Mouse (Mus musculus) forebrain, embryonic 16.5 days (tissue): ENCODE data around the gene Dnajb9. TPM values are rescaled to one million over a fixed set of nuclear protein-coding genes. Genes with fewer than 3 reads are reported as not detected.

Experiments
- ATAC-seq: fragments of 200-750 bp; cut with Nextera tagmentation; 2 replicates; pipeline ENCODE4 v1.8.0; 2017; ENCODE audit warnings: mild to moderate bottlenecking, moderate library complexity
- H3K27ac ChIP-seq: fragments of 300-500 bp; sonication (generic); 2 replicates; pipeline ENCODE4 v1.5.1; 2014; ENCODE audit warnings: low read length, control low read depth
- H3K27me3 ChIP-seq: fragments of 300-500 bp; sonication (generic); replicated peaks from 2 replicates; pipeline ENCODE4 v1.6.1; 2014; ENCODE audit warnings: low read length; ENCODE audit not compliant: control insufficient read depth, insufficient read depth
- H3K36me3 ChIP-seq: fragments of 300-500 bp; sonication (generic); 2 replicates; pipeline ENCODE4 v1.6.1; 2014; ENCODE audit not compliant: control insufficient read depth, insufficient read depth
- H3K4me1 ChIP-seq: fragments of 300-500 bp; sonication (generic); replicated peaks from 2 replicates; pipeline ENCODE4 v1.6.1; 2014; ENCODE audit warnings: low read length; ENCODE audit not compliant: control insufficient read depth, insufficient read depth
- H3K4me2 ChIP-seq: fragments of 300-500 bp; sonication (generic); 2 replicates; pipeline ENCODE4 v1.6.1; 2014; ENCODE audit warnings: mild to moderate bottlenecking, low read length, control low read depth
- H3K4me3 ChIP-seq: fragments of 300-500 bp; sonication (generic); replicated peaks from 2 replicates; pipeline ENCODE4 v1.5.1; 2014; ENCODE audit warnings: mild to moderate bottlenecking, low read length, control low read depth
- H3K9ac ChIP-seq: fragments of 300-500 bp; sonication (generic); replicated peaks from 2 replicates; pipeline ENCODE4 v1.6.1; 2014; ENCODE audit warnings: low read depth, low read length, control low read depth
- H3K9me3 ChIP-seq: fragments of 300-500 bp; sonication (generic); 2 replicates; pipeline ENCODE4 v1.6.1; 2016; ENCODE audit warnings: low read length; ENCODE audit not compliant: control insufficient read depth
- WGBS: fragments of 180-500 bp; shearing (Covaris S2); extraction: QIAGEN DNeasy Blood & Tissue Kit; methylation state at CpG from one replicate; pipeline ENCODE4 v1.1.7; 2014; 5-methylcytosine and 5-hydroxymethylcytosine counted together
- polyA plus RNA-seq: library from polyadenylated mRNA; unstranded; fragments of >200 nt; fragmentation: Nextera tagmentation; extraction: Ambion mirVana; gene quantifications from 2 replicates; pipeline ENCODE4 v1.2.1, GENCODE M21; 2015

The Dnajb9 gene
- polyA plus RNA-seq, 1 experiment from 2014 or later, result 30.3 TPM

DNA sequence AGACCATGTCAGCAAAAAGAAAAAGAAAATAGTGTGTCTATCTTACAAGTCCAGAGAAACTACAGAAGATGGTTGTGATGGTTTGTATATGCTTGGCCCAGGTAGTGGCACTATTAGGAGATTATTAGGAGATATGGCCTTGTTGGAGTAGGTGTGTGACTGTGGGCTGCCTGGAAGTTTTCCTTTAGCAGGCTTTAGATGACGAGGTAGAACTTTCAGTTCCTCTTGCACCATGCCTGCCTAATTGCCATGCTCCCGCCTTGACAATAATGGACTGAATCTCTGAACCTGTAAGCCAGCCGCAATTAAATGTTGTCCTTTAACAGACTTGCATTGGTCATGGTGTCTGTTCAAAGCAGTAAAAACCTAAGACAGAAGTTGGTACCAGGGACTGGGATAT, 1.4 kb upstream of the Dnajb9 start:
- no peak overlapping the region for H3K27ac ChIP-seq
- H3K4me1 ChIP-seq, result peaks cover 8% of the 10 kb centered on the region
- H3K36me3 ChIP-seq, result no peaks in the 10 kb centered on the region
- 0 out of 2 replicates have a peak, but pooled peaks cover 2% of the 10 kb centered on the region for H3K27me3 ChIP-seq
- no peaks in the 10 kb centered on the region for H3K9me3 ChIP-seq
- ATAC-seq, result no peak
- H3K4me2 ChIP-seq, result no peak overlapping the region
- no peak overlapping the region for H3K9ac ChIP-seq
- H3K4me3 ChIP-seq, result no peak overlapping the region
- 90% methylated on average over 3 of the region's 3 CpGs for WGBS

DNA sequence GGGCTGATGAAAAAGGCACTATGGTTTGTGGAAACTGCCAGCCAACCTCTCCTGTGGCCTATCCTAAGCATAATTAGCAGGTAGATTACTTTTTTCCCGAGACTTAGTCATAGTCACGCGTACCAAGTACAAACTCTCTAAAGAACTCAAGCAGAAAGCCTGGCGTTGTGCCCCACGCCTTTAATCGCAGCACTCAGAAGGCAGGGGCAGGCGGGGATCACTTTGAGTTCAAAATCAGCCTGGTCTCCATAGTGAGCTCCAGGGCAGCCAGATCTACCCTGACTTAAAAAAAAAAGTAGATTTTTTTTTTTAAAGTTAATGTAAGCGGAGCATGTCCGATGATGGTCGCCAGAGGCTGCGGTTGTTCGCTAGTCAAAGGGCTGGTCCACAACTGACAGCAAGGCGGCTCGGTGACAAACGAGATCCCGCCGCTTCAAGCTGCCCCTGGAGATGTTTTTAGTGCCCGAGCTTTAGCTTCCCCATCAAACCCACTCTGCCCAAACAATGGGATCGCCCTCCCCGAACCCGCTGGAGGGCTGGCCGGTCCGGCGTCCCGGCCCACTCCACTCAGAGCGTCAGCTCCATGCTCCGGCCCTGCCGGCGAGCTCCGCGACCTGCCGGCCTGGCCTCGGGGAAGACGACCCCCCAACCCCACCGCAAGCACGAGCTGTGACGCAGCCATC, 844 bp downstream of the Dnajb9 start:
- H3K9me3 ChIP-seq, result no peaks in the 10 kb centered on the region
- H3K36me3 ChIP-seq, result peaks cover 4% of the 10 kb centered on the region
- peak overlapping the region; percentile 85 for H3K27ac ChIP-seq
- peak overlapping the region; percentile 79 for H3K4me2 ChIP-seq
- H3K4me3 ChIP-seq, result peak overlapping the region; percentile 93
- under 1% methylated on average over 37 of the region's 37 CpGs for WGBS
- peak overlapping the region; percentile 87 for H3K9ac ChIP-seq
- ATAC-seq, result no peak
- H3K4me1 ChIP-seq, result peaks cover 8% of the 10 kb centered on the region
- H3K27me3 ChIP-seq, result 0 out of 2 replicates have a peak, but pooled peaks cover 2% of the 10 kb centered on the region

DNA sequence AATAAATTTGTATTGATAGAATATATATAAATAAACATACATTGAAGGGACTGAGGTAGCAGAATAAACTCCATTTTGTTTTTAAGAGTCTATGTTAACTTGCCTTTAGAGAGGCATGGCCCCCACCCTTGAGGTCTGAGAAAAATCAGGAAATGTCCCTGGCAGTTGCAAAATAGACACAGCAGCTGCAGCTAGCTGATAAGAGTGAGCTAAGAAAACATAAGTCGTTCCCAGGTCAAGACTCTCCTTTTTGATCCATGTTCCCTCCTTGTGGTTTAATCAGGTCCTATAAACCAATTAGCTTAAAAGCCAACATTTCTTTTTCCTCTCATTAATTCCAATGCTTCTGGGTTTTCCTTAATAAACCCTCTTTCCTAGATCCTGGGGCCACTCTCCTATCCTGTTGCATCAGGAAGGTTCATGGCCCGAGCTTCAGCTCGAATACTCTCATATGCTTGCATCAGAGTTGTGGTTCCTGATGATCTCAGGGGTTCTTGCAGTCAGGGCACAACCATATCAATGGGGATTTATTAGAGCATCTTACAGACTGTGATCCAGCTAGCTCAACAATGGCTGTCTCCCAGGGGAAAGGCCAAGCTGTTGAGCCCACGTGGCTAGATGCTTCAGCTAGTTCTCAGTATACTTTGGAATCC, 12.1 kb downstream of the Dnajb9 start:
- H3K36me3 ChIP-seq, result no peaks in the 10 kb centered on the region
- H3K9me3 ChIP-seq, result no peaks in the 10 kb centered on the region
- no peaks in the 10 kb centered on the region for H3K27me3 ChIP-seq
- ATAC-seq, result no peak
- no peak overlapping the region for H3K4me2 ChIP-seq
- no peak overlapping the region for H3K4me3 ChIP-seq
- H3K4me1 ChIP-seq, result no peaks in the 10 kb centered on the region
- WGBS, result 81% methylated on average over 4 of the region's 4 CpGs
- no peak overlapping the region for H3K27ac ChIP-seq
- H3K9ac ChIP-seq, result no peak overlapping the region

DNA sequence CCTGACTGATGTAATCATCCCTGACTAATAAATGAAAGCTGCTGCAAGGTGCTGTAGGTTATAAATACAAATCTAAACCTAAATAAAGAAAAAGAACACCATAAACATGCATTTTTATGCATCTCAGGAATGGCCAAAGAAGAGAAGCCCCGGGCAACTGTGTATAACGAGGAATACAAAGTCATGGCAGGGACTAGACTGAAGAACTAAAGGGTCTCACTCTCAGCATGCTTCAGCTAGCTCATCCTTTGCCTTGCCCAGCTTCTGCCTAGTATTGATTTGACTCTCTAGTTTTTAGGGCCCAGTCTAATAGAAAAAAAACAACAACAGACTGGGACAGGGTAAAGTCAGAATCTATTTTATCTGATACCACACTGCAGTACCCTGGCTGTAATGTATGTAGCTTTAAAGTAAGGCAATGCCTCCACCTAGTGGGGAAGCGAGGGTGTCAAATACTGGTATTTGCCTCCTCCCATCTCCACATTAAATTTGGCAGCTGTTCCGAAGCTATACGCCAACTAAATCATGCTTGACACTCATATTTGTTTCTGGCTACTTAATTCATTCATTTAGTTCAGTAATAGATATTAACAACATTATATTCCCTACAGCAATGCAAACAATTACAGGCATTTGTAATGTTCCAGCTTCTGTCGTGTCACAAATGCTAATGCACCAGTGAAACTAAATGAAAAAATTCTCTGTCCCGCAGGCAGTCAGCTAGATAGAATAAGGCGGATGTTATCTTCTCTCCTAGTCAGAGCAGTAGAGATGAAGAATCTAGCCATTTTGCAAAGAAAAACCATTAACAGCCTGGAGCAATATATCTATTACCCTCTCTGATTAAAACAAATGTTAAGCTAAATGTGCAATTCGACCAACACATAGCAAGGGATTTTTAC, 28.8 kb downstream of the Dnajb9 start:
- WGBS, result 43% methylated on average over 9 of the region's 9 CpGs
- Histone ChIP-seq H3K36me3 (no peaks in the 10 kb centered on the region), H3K9me3 (no peaks in the 10 kb centered on the region), H3K27me3 (no peaks in the 10 kb centered on the region), H3K4me3 (no peak overlapping the region), H3K9ac (no peak overlapping the region), H3K4me1 (peaks cover 14% of the 10 kb centered on the region), H3K27ac (no peak overlapping the region), H3K4me2 (peak overlapping the region; percentile 20; the same call in 1 of the 2 replicates)
- ATAC-seq, result peak; percentile 93

DNA sequence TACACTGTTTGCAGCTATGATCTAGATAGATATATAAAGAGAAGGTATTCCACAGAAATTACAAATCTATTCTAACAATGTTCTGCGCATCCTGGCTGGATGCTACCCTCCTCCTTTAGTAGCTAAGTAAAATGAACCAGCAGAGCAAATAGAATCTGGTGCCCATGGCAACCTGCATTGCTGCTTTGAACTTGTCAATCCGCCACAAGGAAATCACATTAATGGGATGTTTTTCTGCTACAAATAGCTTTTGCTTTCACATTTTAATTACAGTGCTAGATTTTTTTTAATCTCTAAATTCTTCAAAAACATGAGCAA, 33.1 kb downstream of the Dnajb9 start:
- Histone ChIP-seq H3K27me3 (no peaks in the 10 kb centered on the region), H3K4me1 (peaks cover 22% of the 10 kb centered on the region), H3K4me2 (peak overlapping the region; percentile 17; the same call in 1 of the 2 replicates), H3K36me3 (no peaks in the 10 kb centered on the region), H3K9ac (no peak overlapping the region), H3K9me3 (no peaks in the 10 kb centered on the region), H3K27ac (peak overlapping the region; percentile 47; the same call in 1 of the 2 replicates), H3K4me3 (no peak overlapping the region)
- WGBS, result 19% methylated on average over 2 of the region's 2 CpGs
- peak; percentile 56 for ATAC-seq

DNA sequence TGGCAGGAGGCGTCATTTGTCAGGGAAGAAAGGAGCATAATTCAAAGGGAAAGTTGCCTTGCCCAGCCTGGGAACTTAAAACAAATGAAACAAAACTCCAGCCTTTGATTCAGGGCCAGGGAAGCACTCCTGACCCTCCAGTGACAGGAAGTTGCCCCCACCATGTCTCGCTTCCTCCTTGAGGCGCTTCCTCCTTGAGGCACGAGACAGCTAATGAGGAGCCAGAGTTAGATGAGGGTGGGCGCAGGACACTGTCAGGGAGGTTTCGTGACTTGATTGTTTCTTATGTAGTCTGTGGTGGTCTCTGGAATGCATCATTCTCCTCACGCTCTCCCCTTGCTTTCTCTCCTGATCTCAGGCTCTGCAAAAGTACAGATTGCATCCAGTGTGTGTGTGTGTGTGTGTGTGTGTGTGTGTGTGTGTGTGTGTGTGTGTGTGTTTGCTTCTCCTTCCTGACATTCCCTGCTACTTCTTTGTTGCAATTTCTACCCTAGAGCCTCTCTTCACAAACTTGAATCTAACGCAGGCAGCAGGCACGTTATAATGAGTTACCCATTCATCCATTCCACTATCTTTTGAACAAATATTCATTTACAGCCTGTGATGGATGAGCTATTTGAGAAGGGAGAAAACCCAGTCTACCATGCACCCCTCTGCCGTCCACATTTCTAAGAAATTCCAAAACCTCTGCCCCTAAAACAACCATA, 33.6 kb downstream of the Dnajb9 start:
- WGBS, result 33% methylated on average over 10 of the region's 10 CpGs
- H3K4me2 ChIP-seq, result peak overlapping the region; percentile 17; the same call in 1 of the 2 replicates
- no peaks in the 10 kb centered on the region for H3K9me3 ChIP-seq
- H3K4me1 ChIP-seq, result peaks cover 20% of the 10 kb centered on the region
- peak; percentile 19 for ATAC-seq
- H3K27ac ChIP-seq, result peak overlapping the region; percentile 47; the same call in 1 of the 2 replicates
- no peaks in the 10 kb centered on the region for H3K36me3 ChIP-seq
- 0 out of 2 replicates have a peak overlapping the region, but pooled peaks have one; percentile 26 for H3K9ac ChIP-seq
- H3K4me3 ChIP-seq, result no peak overlapping the region
- H3K27me3 ChIP-seq, result no peaks in the 10 kb centered on the region

DNA sequence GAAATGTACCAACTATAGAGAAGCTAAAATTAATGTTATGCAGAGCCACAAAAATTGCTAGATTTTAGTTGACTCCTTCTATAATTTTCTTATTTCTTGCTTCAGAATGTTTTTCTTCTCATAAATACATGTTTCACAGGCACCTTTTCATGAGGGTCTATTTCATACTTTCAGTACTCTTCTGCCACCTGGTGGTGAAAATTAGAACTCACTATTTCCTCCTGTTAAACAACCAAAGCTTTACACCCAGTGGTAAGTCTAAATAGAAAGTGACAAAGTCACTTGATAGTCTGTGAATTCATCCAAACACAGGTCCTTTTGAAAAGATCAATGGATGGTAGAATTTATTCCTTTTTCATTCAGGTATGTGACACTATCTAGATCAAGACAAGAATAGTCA, 43.2 kb downstream of the Dnajb9 start:
- no peaks in the 10 kb centered on the region for H3K36me3 ChIP-seq
- no peak overlapping the region for H3K4me3 ChIP-seq
- H3K27me3 ChIP-seq, result no peaks in the 10 kb centered on the region
- no peak overlapping the region for H3K9ac ChIP-seq
- no peak overlapping the region for H3K27ac ChIP-seq
- peak; percentile 80 for ATAC-seq
- H3K4me2 ChIP-seq, result no peak overlapping the region
- no peaks in the 10 kb centered on the region for H3K4me1 ChIP-seq
- H3K9me3 ChIP-seq, result no peaks in the 10 kb centered on the region

DNA sequence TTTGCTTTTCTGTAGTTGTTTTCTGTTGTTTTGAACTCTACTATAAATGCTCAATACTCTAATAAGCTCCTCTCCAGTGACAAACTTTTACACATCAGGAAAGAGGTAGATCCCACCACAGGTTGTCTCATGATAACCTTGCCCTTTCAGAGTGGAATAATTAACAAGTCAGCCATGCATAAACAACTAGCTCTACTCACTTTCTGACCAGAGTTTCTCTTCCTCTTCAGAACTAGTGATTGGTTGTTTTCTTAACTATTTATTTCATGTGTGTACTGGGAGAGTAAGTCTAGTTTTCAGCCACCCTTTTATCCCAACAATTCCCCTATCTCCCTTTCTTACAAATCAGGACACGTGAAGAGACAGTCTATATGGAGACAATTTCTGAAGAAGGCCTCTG, 50.8 kb downstream of the Dnajb9 start:
- ATAC-seq, result no peak
- WGBS, result 81% methylated on average over 1 of the region's 1 CpGs
- Histone ChIP-seq H3K27ac (no peak overlapping the region), H3K9me3 (no peaks in the 10 kb centered on the region), H3K9ac (no peak overlapping the region), H3K27me3 (no peaks in the 10 kb centered on the region), H3K4me1 (no peaks in the 10 kb centered on the region), H3K4me2 (no peak overlapping the region), H3K4me3 (no peak overlapping the region), H3K36me3 (no peaks in the 10 kb centered on the region)
